Mouse (Mus musculus): ENCODE data around the gene Mlph.

- TF ChIP-seq CTCF (IDR thresholded peaks at IDR 0.05; ENCODE audit: extremely low read depth, insufficient read depth, low read length) (no peak), POLR2A (IDR thresholded peaks at IDR 0.05; ENCODE audit: extremely low read depth, insufficient read depth, low read length) (no peak)
These were observed 18.1 kb downstream of the Mlph start for GRCm38 (mm10) chr1:90933001-90933400.
